Mouse (Mus musculus): ENCODE results near the gene Csmd2. TPM values are rescaled to one million over a fixed set of nuclear protein-coding genes. Genes with fewer than 3 reads are reported as not detected.
"Not testable (repeated sequence)": the region's sequence is repeated elsewhere in the genome, so short reads cannot be mapped to it uniquely, and the experiment has no call there.

Gene Csmd2
- polyA plus RNA-seq, 1 experiment from 2014 or later: 0.45 TPM

- Histone ChIP-seq H3K27me3 (replicated peaks; ENCODE audit: control insufficient read depth, insufficient read depth, low read length) (no peaks in the 10 kb centered on the region), H3K9me3 (ENCODE audit: control insufficient read depth, low read length) (no peaks in the 10 kb centered on the region), H3K9ac (ENCODE audit: low read depth, low read length) (no peak overlapping the region), H3K36me3 (ENCODE audit: control insufficient read depth, insufficient read depth, low read length) (no peaks in the 10 kb centered on the region), H3K4me2 (ENCODE audit: low read depth, low read length) (no peak overlapping the region), H3K4me3 (ENCODE audit: low read depth, low read length) (no peak overlapping the region), H3K27ac (replicated peaks; ENCODE audit: low read depth, low read length) (no peak overlapping the region), H3K4me1 (ENCODE audit: control insufficient read depth, insufficient read depth, low read length) (no peaks in the 10 kb centered on the region)
- 76% methylated on average over 5 of the region's 5 CpGs for WGBS
- DNase-seq (ENCODE audit: low spot score): no peak
- ATAC-seq (ENCODE audit: low read depth): no peak
Measured at GRCm38 (mm10) chr4:128514496-128514895, 526.8 kb downstream of the Csmd2 start.

GRCm38 (mm10) chr4:128521276-128521675 is 533.6 kb downstream of the Csmd2 start:
- no peak for ATAC-seq (ENCODE audit: low read depth)
- no peak overlapping the region for H3K9ac ChIP-seq (ENCODE audit: low read depth, low read length)
- no peaks in the 10 kb centered on the region for H3K9me3 ChIP-seq (ENCODE audit: control insufficient read depth, low read length)
- no peak overlapping the region for H3K4me3 ChIP-seq (ENCODE audit: low read depth, low read length)
- no peak overlapping the region for H3K4me2 ChIP-seq (ENCODE audit: low read depth, low read length)
- WGBS: 88% methylated on average over 6 of the region's 6 CpGs
- H3K36me3 ChIP-seq (ENCODE audit: control insufficient read depth, insufficient read depth, low read length): no peaks in the 10 kb centered on the region
- no peaks in the 10 kb centered on the region for H3K27me3 ChIP-seq (replicated peaks; ENCODE audit: control insufficient read depth, insufficient read depth, low read length)
- no peak for DNase-seq (ENCODE audit: low spot score)
- H3K4me1 ChIP-seq (ENCODE audit: control insufficient read depth, insufficient read depth, low read length): no peaks in the 10 kb centered on the region
- H3K27ac ChIP-seq (replicated peaks; ENCODE audit: low read depth, low read length): no peak overlapping the region

GRCm38 (mm10) chr4:128543378-128543777 is 555.7 kb downstream of the Csmd2 start:
- no peak for ATAC-seq (ENCODE audit: low read depth)
- no peak for DNase-seq (ENCODE audit: low spot score)
- no peak overlapping the region for H3K9ac ChIP-seq (ENCODE audit: low read depth, low read length)
- no peaks in the 10 kb centered on the region for H3K9me3 ChIP-seq (ENCODE audit: control insufficient read depth, low read length)
- H3K4me2 ChIP-seq (ENCODE audit: low read depth, low read length): no peak overlapping the region
- no peak overlapping the region for H3K27ac ChIP-seq (replicated peaks; ENCODE audit: low read depth, low read length)
- no peaks in the 10 kb centered on the region for H3K4me1 ChIP-seq (ENCODE audit: control insufficient read depth, insufficient read depth, low read length)
- H3K4me3 ChIP-seq (ENCODE audit: low read depth, low read length): no peak overlapping the region
- H3K36me3 ChIP-seq (ENCODE audit: control insufficient read depth, insufficient read depth, low read length): no peaks in the 10 kb centered on the region
- no peaks in the 10 kb centered on the region for H3K27me3 ChIP-seq (replicated peaks; ENCODE audit: control insufficient read depth, insufficient read depth, low read length)
- WGBS: 24% methylated on average over 2 of the region's 2 CpGs

GRCm38 (mm10) chr4:128543956-128544486 is 556.4 kb downstream of the Csmd2 start:
- H3K36me3 ChIP-seq (ENCODE audit: control insufficient read depth, insufficient read depth, low read length); H3K27me3 ChIP-seq (replicated peaks; ENCODE audit: control insufficient read depth, insufficient read depth, low read length); H3K9ac ChIP-seq (ENCODE audit: low read depth, low read length); H3K4me1 ChIP-seq (ENCODE audit: control insufficient read depth, insufficient read depth, low read length); H3K9me3 ChIP-seq (ENCODE audit: control insufficient read depth, low read length); H3K4me3 ChIP-seq (ENCODE audit: low read depth, low read length); DNase-seq (ENCODE audit: low spot score); ATAC-seq (ENCODE audit: low read depth); H3K4me2 ChIP-seq (ENCODE audit: low read depth, low read length); H3K27ac ChIP-seq (replicated peaks; ENCODE audit: low read depth, low read length): not testable (repeated sequence)
- 73% methylated on average over 2 of the region's 2 CpGs for WGBS

- Histone ChIP-seq H3K9ac (ENCODE audit: low read depth, low read length) (no peak overlapping the region), H3K27me3 (replicated peaks; ENCODE audit: control insufficient read depth, insufficient read depth, low read length) (no peaks in the 10 kb centered on the region), H3K36me3 (ENCODE audit: control insufficient read depth, insufficient read depth, low read length) (no peaks in the 10 kb centered on the region), H3K4me3 (ENCODE audit: low read depth, low read length) (no peak overlapping the region), H3K27ac (replicated peaks; ENCODE audit: low read depth, low read length) (no peak overlapping the region), H3K4me1 (ENCODE audit: control insufficient read depth, insufficient read depth, low read length) (no peaks in the 10 kb centered on the region), H3K4me2 (ENCODE audit: low read depth, low read length) (no peak overlapping the region), H3K9me3 (ENCODE audit: control insufficient read depth, low read length) (no peaks in the 10 kb centered on the region)
- WGBS: 86% methylated on average over 6 of the region's 6 CpGs
- DNase-seq (ENCODE audit: low spot score) (no peak), ATAC-seq (ENCODE audit: low read depth) (no peak)
Measured at GRCm38 (mm10) chr4:128550756-128551155, 563.1 kb downstream of the Csmd2 start.

GRCm38 (mm10) chr4:128554198-128554597 is 566.5 kb downstream of the Csmd2 start:
- WGBS: 93% methylated on average over 2 of the region's 2 CpGs
- ATAC-seq (ENCODE audit: low read depth) (no peak), DNase-seq (ENCODE audit: low spot score) (no peak)
- Histone ChIP-seq H3K27ac (replicated peaks; ENCODE audit: low read depth, low read length) (no peak overlapping the region), H3K36me3 (ENCODE audit: control insufficient read depth, insufficient read depth, low read length) (no peaks in the 10 kb centered on the region), H3K4me2 (ENCODE audit: low read depth, low read length) (no peak overlapping the region), H3K9me3 (ENCODE audit: control insufficient read depth, low read length) (no peaks in the 10 kb centered on the region), H3K27me3 (replicated peaks; ENCODE audit: control insufficient read depth, insufficient read depth, low read length) (no peaks in the 10 kb centered on the region), H3K4me3 (ENCODE audit: low read depth, low read length) (no peak overlapping the region), H3K4me1 (ENCODE audit: control insufficient read depth, insufficient read depth, low read length) (no peaks in the 10 kb centered on the region), H3K9ac (ENCODE audit: low read depth, low read length) (no peak overlapping the region)

GRCm38 (mm10) chr4:128560327-128560726 is 572.7 kb downstream of the Csmd2 start:
- DNase-seq (ENCODE audit: low spot score) (no peak), ATAC-seq (ENCODE audit: low read depth) (no peak)
- no peaks in the 10 kb centered on the region for H3K9me3 ChIP-seq (ENCODE audit: control insufficient read depth, low read length)
- no peaks in the 10 kb centered on the region for H3K36me3 ChIP-seq (ENCODE audit: control insufficient read depth, insufficient read depth, low read length)
- no peak overlapping the region for H3K9ac ChIP-seq (ENCODE audit: low read depth, low read length)
- H3K4me2 ChIP-seq (ENCODE audit: low read depth, low read length): no peak overlapping the region
- no peaks in the 10 kb centered on the region for H3K27me3 ChIP-seq (replicated peaks; ENCODE audit: control insufficient read depth, insufficient read depth, low read length)
- no peak overlapping the region for H3K27ac ChIP-seq (replicated peaks; ENCODE audit: low read depth, low read length)
- WGBS: 50% methylated on average over 3 of the region's 3 CpGs
- no peak overlapping the region for H3K4me3 ChIP-seq (ENCODE audit: low read depth, low read length)
- no peaks in the 10 kb centered on the region for H3K4me1 ChIP-seq (ENCODE audit: control insufficient read depth, insufficient read depth, low read length)

GRCm38 (mm10) chr4:128575811-128576210 is 588.2 kb downstream of the Csmd2 start:
- Histone ChIP-seq H3K4me1 (ENCODE audit: control insufficient read depth, insufficient read depth, low read length) (no peaks in the 10 kb centered on the region), H3K9ac (ENCODE audit: low read depth, low read length) (no peak overlapping the region), H3K9me3 (ENCODE audit: control insufficient read depth, low read length) (peaks cover 8% of the 10 kb centered on the region), H3K4me2 (ENCODE audit: low read depth, low read length) (no peak overlapping the region), H3K27me3 (replicated peaks; ENCODE audit: control insufficient read depth, insufficient read depth, low read length) (no peaks in the 10 kb centered on the region), H3K4me3 (ENCODE audit: low read depth, low read length) (no peak overlapping the region), H3K36me3 (ENCODE audit: control insufficient read depth, insufficient read depth, low read length) (peaks cover 17% of the 10 kb centered on the region), H3K27ac (replicated peaks; ENCODE audit: low read depth, low read length) (no peak overlapping the region)
- DNase-seq (ENCODE audit: low spot score): peak; percentile 16
- WGBS: 75% methylated on average over 4 of the region's 4 CpGs
- ATAC-seq (ENCODE audit: low read depth): 0 out of 2 replicates have a peak, but pooled peaks have one; percentile 32

- ATAC-seq (ENCODE audit: low read depth): no peak
- no peak overlapping the region for H3K9ac ChIP-seq (ENCODE audit: low read depth, low read length)
- peaks cover 41% of the 10 kb centered on the region for H3K9me3 ChIP-seq (ENCODE audit: control insufficient read depth, low read length)
- H3K27me3 ChIP-seq (replicated peaks; ENCODE audit: control insufficient read depth, insufficient read depth, low read length): no peaks in the 10 kb centered on the region
- H3K4me2 ChIP-seq (ENCODE audit: low read depth, low read length): no peak overlapping the region
- H3K27ac ChIP-seq (replicated peaks; ENCODE audit: low read depth, low read length): no peak overlapping the region
- H3K36me3 ChIP-seq (ENCODE audit: control insufficient read depth, insufficient read depth, low read length): peaks cover 48% of the 10 kb centered on the region
- 57% methylated on average over 4 of the region's 4 CpGs for WGBS
- no peak for DNase-seq (ENCODE audit: low spot score)
- no peak overlapping the region for H3K4me3 ChIP-seq (ENCODE audit: low read depth, low read length)
- no peaks in the 10 kb centered on the region for H3K4me1 ChIP-seq (ENCODE audit: control insufficient read depth, insufficient read depth, low read length)
Measured at GRCm38 (mm10) chr4:128579182-128579581, 591.5 kb downstream of the Csmd2 start.

All from embryonic facial prominence, embryonic 14.5 days (tissue).